Mouse (Mus musculus) bone marrow, adult 2 months (tissue): ENCODE results near the gene Rhobtb1. TPM values are rescaled to one million over a fixed set of nuclear protein-coding genes. Genes with fewer than 3 reads are reported as not detected.

ENCODE experiments used
- H3K27ac ChIP-seq: fragments of 200-500 bp; 2 replicates; pipeline ENCODE4 v1.5.1; 2012; ENCODE audit warnings: low read depth, mild to moderate bottlenecking, control low read depth, inconsistent platforms, low read length; ENCODE audit not compliant: control insufficient read depth, poor library complexity, insufficient read depth
- H3K4me1 ChIP-seq: fragments of 200-500 bp; 2 replicates; pipeline ENCODE4 v1.6.1; 2011; ENCODE audit warnings: low read length; ENCODE audit not compliant: control insufficient read depth, insufficient read depth
- H3K4me3 ChIP-seq: fragments of 200-500 bp; replicated peaks from 2 replicates; pipeline ENCODE3; 2011; ENCODE audit warnings: mild to moderate bottlenecking, low read depth, low read length, control low read depth; ENCODE audit not compliant: control insufficient read depth
- CTCF ChIP-seq: fragments of 200-500 bp; IDR thresholded peaks from 2 replicates; pipeline ENCODE4 v1.5.1; 2011; ENCODE audit warnings: low read length, control low read depth; ENCODE audit not compliant: control insufficient read depth, insufficient read depth
- POLR2A ChIP-seq: fragments of 200-500 bp; IDR thresholded peaks from 2 replicates; pipeline ENCODE4 v1.6.1; 2011; ENCODE audit warnings: low read depth, mild to moderate bottlenecking, control low read depth, low read length, borderline replicate concordance; ENCODE audit not compliant: control insufficient read depth
- WGBS: fragments of 180-500 bp; shearing (Covaris S2); methylation state at CpG from one replicate; pipeline ENCODE4 v1.1.7; 2018; 5-methylcytosine and 5-hydroxymethylcytosine counted together
- polyA plus RNA-seq: library from polyadenylated mRNA; stranded (reverse); fragments of >200 nt; gene quantifications from 2 replicates; pipeline ENCODE4 v1.2.4, GENCODE M21; 2011; ENCODE audit warnings: low replicate concordance; ENCODE audit not compliant: missing spikeins, insufficient read depth, insufficient read length

The Rhobtb1 gene
- polyA plus RNA-seq, 1 experiment = 2.2 TPM

DNA sequence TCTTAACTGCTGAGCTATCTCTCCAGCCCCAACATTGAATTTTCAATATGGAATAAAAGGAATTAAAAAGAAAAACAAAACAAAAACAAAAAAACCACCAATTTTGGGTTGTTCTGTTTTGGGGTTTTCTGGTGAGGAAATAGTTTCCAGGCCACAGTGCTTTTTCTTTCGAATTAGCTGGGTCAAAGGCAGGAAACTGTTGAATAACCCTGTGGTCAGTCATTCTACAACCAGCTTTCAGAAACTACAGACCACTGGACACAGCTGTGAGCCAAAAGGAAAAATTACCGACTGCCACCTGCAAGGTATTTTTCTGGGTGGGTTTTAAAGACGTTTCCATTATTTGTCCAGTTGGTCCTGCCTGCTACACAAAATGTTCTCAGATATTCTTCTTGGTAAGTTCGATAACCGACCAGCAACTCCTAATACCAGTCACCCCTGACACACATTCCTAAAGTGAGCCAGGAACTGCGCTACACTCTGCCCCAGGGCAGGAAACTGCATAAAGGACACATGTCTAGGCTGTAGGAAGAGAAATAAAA, 106.4 kb downstream of the Rhobtb1 start:
- WGBS = 28% methylated on average over 6 of the region's 6 CpGs
- Histone ChIP-seq H3K4me3 (no peak overlapping the region), H3K4me1 (peaks cover 2% of the 10 kb centered on the region; the same call in 1 of the 2 replicates), H3K27ac (no peak overlapping the region)
- no peak for TF ChIP-seq POLR2A
- no peak for TF ChIP-seq CTCF

- Histone ChIP-seq H3K27ac (no peak overlapping the region), H3K4me1 (peaks cover 2% of the 10 kb centered on the region; the same call in 1 of the 2 replicates), H3K4me3 (no peak overlapping the region)
- TF ChIP-seq POLR2A (no peak), CTCF (no peak)
- WGBS = 78% methylated on average over 9 of the region's 9 CpGs
Observed at GRCm38 (mm10) chr10:69258588-69258987, 107.4 kb downstream of the Rhobtb1 start.

DNA sequence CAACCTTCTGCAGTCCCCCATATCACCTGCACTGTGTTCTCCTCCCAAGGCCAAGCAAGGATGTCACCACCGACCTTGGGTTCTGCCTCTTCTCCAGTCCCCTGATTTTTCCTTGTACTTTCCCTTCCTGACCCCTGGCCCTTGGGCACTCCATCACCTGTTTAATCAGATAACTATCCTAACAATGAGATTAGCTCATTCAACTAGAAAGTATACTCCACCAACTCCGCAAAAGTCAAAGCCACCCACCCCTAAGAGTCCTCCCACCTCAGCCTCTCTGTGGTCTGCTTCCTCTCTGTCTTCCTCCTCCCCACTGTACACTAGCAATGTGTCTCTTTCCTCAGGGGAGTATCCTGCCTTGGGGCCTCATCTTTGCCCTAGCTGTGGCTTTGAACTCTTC, 107.9 kb downstream of the Rhobtb1 start:
- no peak overlapping the region for H3K27ac ChIP-seq

DNA sequence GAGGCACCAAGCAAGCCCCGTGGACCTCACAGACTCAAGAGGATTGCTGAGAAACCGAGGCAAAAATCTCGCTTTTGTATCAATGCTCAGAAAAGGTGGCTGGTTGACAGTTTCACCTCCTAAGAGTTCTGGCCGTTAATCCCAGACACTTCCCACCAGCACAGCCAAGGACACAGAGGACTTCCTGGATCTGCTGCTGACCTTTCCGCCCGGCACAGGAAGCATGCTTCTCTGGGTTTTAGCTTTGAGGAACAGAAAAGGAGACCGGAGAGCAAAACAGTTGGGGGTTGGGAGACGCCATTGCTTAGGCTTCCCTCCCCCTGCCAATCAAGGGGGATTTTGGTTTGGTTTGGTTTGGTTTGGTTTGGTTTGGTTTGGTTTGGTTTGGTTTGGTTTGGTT, 108.7 kb downstream of the Rhobtb1 start:
- no peaks in the 10 kb centered on the region; the same call in 1 of the 2 replicates for H3K4me1 ChIP-seq
- no peak overlapping the region for H3K27ac ChIP-seq
- no peak overlapping the region for H3K4me3 ChIP-seq
- TF ChIP-seq CTCF = no peak
- no peak for TF ChIP-seq POLR2A
- 75% methylated on average over 8 of the region's 8 CpGs for WGBS

More for the DNA sequence above, 107.9 kb downstream of the Rhobtb1 start:
- Histone ChIP-seq H3K4me1 (peaks cover 1% of the 10 kb centered on the region; the same call in 1 of the 2 replicates), H3K4me3 (no peak overlapping the region)
- no peak for TF ChIP-seq POLR2A
- TF ChIP-seq CTCF = no peak
- 49% methylated on average over 2 of the region's 2 CpGs for WGBS

DNA sequence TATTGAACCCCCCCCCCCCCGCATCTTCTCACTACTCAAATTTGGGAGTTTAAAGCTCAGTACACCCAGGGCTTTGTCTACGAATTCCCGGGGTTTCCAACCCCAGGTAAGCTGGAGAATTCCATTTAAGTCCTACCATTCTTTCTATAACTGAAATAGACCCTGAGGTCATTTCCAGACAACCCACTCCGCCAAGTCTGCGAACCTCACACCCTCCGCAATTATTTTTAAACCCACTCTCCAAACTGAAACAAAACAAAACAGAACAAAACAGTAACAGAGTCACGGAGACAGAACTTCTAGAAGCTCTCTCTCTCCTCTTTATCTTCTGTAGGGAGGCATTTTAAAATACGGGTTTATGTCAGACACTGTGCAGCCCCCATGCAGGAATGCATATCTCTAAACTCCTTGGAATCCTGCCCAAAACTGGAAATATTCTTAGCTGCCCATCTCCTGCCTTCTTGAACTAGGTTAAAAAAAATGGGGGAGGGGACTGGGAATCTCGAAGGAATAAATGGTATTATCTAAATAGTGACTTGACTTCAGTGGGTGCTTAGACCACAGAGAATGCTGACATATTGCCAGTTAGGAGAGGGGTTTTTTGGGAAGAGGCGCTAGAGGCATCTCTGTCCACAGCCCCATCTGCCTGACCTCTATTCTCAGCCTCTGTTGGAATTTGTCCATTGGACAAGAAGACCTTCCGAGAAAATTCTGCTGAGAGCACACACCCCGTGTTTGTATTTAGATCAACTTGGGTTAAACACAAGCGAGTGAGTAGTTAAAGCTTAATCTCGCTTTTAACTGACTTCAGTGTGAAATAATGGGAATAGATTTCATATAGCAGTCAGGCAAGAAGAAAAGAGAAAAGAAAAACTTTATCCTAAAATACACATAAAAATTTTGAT, 111.9 kb downstream of the Rhobtb1 start:
- no peak overlapping the region for H3K4me3 ChIP-seq
- H3K27ac ChIP-seq = no peak overlapping the region
- no peaks in the 10 kb centered on the region; the same call in 1 of the 2 replicates for H3K4me1 ChIP-seq
- 74% methylated on average over 14 of the region's 14 CpGs for WGBS
- TF ChIP-seq POLR2A (no peak), CTCF (no peak)

- Histone ChIP-seq H3K4me3 (no peak overlapping the region), H3K4me1 (no peaks in the 10 kb centered on the region; the same call in 1 of the 2 replicates), H3K27ac (no peak overlapping the region)
- TF ChIP-seq POLR2A (no peak), CTCF (no peak)
- 62% methylated on average over 2 of the region's 2 CpGs for WGBS
Observed at GRCm38 (mm10) chr10:69263906-69264305, 112.7 kb downstream of the Rhobtb1 start.

DNA sequence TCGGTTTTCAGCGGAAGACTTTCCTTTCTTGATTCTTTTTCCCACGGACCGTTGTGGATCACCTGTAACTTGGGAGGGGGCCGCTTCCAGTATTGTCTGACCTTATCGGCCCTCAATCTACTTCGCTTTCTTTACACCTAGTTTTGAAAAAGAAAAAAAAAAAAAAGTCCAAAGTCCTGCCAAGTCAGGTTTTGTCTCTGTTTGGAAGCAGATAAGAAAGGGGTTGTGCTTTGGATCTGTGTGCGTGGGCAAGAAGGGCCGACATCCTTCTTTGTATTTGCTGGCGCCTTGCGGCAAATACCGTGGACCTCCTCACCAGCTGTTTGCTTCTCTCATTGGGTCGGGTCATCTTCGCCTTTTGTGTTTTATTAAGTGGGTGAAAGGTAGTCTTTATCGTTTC, 114.2 kb downstream of the Rhobtb1 start:
- no peak overlapping the region for H3K27ac ChIP-seq
- TF ChIP-seq CTCF (no peak), POLR2A (no peak)
- no peak overlapping the region for H3K4me3 ChIP-seq
- 88% methylated on average over 15 of the region's 15 CpGs for WGBS
- H3K4me1 ChIP-seq = no peaks in the 10 kb centered on the region

- WGBS = 88% methylated on average over 10 of the region's 10 CpGs
- TF ChIP-seq POLR2A (no peak), CTCF (no peak)
- Histone ChIP-seq H3K4me3 (no peak overlapping the region), H3K4me1 (no peaks in the 10 kb centered on the region), H3K27ac (no peak overlapping the region)
Observed at GRCm38 (mm10) chr10:69268061-69268643, 116.9 kb downstream of the Rhobtb1 start.
